Mouse (Mus musculus) erythroblast, embryonic 14.5 days (primary cell): Measurements from ENCODE around the gene Neu2.

Experiments
- GATA1 ChIP-seq: IDR thresholded peaks from 2 replicates; pipeline ENCODE4 v1.6.1; 2012; ENCODE audit warnings: low read length, inconsistent platforms, mixed read lengths
- TAL1 ChIP-seq: IDR thresholded peaks from 3 replicates; pipeline ENCODE4 v1.6.1; 2012; ENCODE audit warnings: low read length, inconsistent platforms, mixed read lengths

GRCm38 (mm10) chr1:87625254-87626025, 115.8 kb downstream of the Neu2 start:
- TF ChIP-seq GATA1 (no peak), TAL1 (no peak)
